Mouse (Mus musculus) cerebellum, postnatal 10 days (tissue): ENCODE results near the gene 4930438A08Rik.
"Not testable (repeated sequence)": the region's sequence is repeated elsewhere in the genome, so short reads cannot be mapped to it uniquely, and the experiment has no call there.

Source experiments
- DNase-seq, 2 experiments: peaks; one replicate each; pipeline ENCODE4 v3.0.0; 2021; ENCODE audit warnings: mixed read lengths in 2 of 2

Gene 4930438A08Rik

GRCm38 (mm10) chr11:58282518-58282917 lies 7.9 kb downstream of the 4930438A08Rik start:
- no peak for DNase-seq

GRCm38 (mm10) chr11:58289992-58290682 lies 15.5 kb downstream of the 4930438A08Rik start:
- DNase-seq: no peak

- no peak for DNase-seq
Observed at GRCm38 (mm10) chr11:58290812-58291211, 16.2 kb downstream of the 4930438A08Rik start.

GRCm38 (mm10) chr11:58292791-58293190 lies 18.2 kb downstream of the 4930438A08Rik start:
- no peak for DNase-seq

- no peak for DNase-seq
Observed at GRCm38 (mm10) chr11:58297396-58297795, 22.8 kb downstream of the 4930438A08Rik start.

- peak; percentile 84 to 88 for DNase-seq
Observed at GRCm38 (mm10) chr11:58301057-58301456, 26.5 kb downstream of the 4930438A08Rik start.

- peak; percentile 96 to 98 for DNase-seq
Observed at GRCm38 (mm10) chr11:58301837-58302754, 27.5 kb downstream of the 4930438A08Rik start.

GRCm38 (mm10) chr11:58302774-58303445 lies 28.3 kb downstream of the 4930438A08Rik start:
- DNase-seq: no peak

- DNase-seq: no peak
Observed at GRCm38 (mm10) chr11:58303594-58303993, 29.0 kb downstream of the 4930438A08Rik start.

GRCm38 (mm10) chr11:58305299-58305698 lies 30.7 kb downstream of the 4930438A08Rik start:
- not testable (repeated sequence) for DNase-seq

- DNase-seq: peak; percentile 98 to 99
Observed at GRCm38 (mm10) chr11:58306860-58307308, 32.3 kb downstream of the 4930438A08Rik start, which contains the start of gene Zfp692. TSS of gene Zfp692 (plus strand) at chr11:58307069.

- DNase-seq: peak; percentile 64 to 65
Observed at GRCm38 (mm10) chr11:58307411-58308080, 32.9 kb downstream of the 4930438A08Rik start.

GRCm38 (mm10) chr11:58308661-58309060 lies 34.1 kb downstream of the 4930438A08Rik start:
- peak in 1 of 2 experiments; percentile 13 for DNase-seq

GRCm38 (mm10) chr11:58314069-58314468 lies 39.5 kb downstream of the 4930438A08Rik start:
- peak; percentile 83 to 85 for DNase-seq

GRCm38 (mm10) chr11:58315536-58316168 lies 41.1 kb downstream of the 4930438A08Rik start:
- no peak for DNase-seq

GRCm38 (mm10) chr11:58316344-58316743 lies 41.7 kb downstream of the 4930438A08Rik start:
- no peak for DNase-seq

GRCm38 (mm10) chr11:58316768-58317390 lies 42.3 kb downstream of the 4930438A08Rik start:
- DNase-seq: no peak

- peak; percentile 99 for DNase-seq
Observed at GRCm38 (mm10) chr11:58322824-58323569, 48.4 kb downstream of the 4930438A08Rik start.

- DNase-seq: peak in 1 of 2 experiments; percentile 56
Observed at GRCm38 (mm10) chr11:58323570-58324340, 49.2 kb downstream of the 4930438A08Rik start.
